Mouse (Mus musculus) kidney, adult 8-10 months (tissue): ENCODE data around the gene 2310002L09Rik.
"Not testable (repeated sequence)": the region's sequence is repeated elsewhere in the genome, so short reads cannot be mapped to it uniquely, and the experiment has no call there.

Experiments
- DNase-seq, 2 experiments: peaks; one replicate each; pipeline ENCODE4 v3.0.0; 2022

The 2310002L09Rik gene

DNA sequence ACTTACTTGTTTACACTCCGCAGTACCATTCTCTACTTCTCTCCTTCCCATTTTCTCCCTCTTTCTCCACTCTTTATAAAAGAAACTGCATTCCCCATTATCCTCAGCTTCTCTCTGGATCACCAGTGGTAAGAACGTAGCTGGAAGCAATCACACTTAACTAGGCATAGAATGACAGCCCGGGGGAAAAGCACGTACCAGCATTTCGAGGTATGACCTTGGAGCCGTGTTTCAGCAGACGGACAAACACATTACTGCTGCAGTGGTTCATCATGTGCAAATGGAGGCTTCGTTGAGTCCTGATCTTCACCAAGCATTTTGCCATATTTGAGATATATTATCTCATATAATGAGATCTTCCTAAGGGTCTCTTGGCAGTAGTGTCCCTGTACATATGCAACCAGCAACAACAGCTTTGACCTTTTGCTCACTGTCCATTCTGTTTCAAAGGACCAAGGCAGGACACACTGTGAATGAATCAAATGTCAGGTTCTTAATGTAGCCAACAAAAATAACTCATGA, at the start of gene 2310002L09Rik:
2310002L09Rik (minus strand) TSS at position 472 of the 522 bp plus-strand sequence.
- no peak for DNase-seq

- DNase-seq: no peak
Observed at GRCm38 (mm10) chr4:73980454-73980853, 29.8 kb upstream of the 2310002L09Rik start.

DNA sequence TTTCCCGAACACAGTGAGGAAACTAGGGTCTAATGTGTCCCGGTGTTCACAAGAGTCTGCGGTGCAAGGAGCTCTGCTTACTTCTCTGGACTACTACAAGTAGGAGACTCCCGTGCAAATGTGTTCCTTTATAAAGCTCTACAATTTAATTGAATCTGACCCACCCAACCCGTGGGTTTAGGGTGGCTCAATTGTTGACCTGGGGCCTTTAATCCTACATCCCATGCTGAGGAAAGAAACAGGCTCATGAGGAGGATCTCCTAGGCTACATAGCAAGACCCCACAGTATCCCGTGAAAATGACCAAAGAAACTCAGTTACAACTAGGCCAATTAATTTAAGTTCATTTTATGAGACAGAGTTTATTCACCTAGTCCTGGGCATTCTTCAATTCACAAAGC, 30.0 kb downstream of the 2310002L09Rik start, which contains the start of gene Gm11756:
Gm11756 (minus strand) TSS at position 101 of the 400 bp plus-strand sequence.
- not testable (repeated sequence) for DNase-seq

- DNase-seq: not testable (repeated sequence)
Observed at GRCm38 (mm10) chr4:73905853-73906252, 44.8 kb downstream of the 2310002L09Rik start, which contains the start of gene Gm13871. TSS of gene Gm13871 (minus strand) at chr4:73905953.

- not testable (repeated sequence) for DNase-seq
Observed at GRCm38 (mm10) chr4:73891012-73891411, 59.6 kb downstream of the 2310002L09Rik start, which contains the start of gene Gm11757. TSS of gene Gm11757 (minus strand) at chr4:73891112.
